22 mouse cellular contexts compared by ENCODE assay signal in genomic region chrX:13037085-13037484, GRCm38 (mm10). TPM values are rescaled to one million over a fixed set of nuclear protein-coding genes. Genes with fewer than 3 reads are reported as not detected.
DNase-seq lines count a peak whose midpoint lies in the region; ATAC-seq and TF ChIP-seq lines count a peak whose summit lies in the region.
"Had no signal": no experiment of that assay in that cellular context is flagged by ENCODE, and none has a peak within 500 bp of the region (broad histone marks: within the 10 kb centered on the region; RNA-seq: fewer than 3 reads in every experiment).

No protein-coding gene starts in this region.

- H3K4me1 ChIP-seq in intestine, postnatal 0 days (replicated peaks; ENCODE audit: control insufficient read depth, insufficient read depth, low read length), result no peaks in the 10 kb centered on the region
- H3K4me1 ChIP-seq: embryonic facial prominence, embryonic 15.5 days; forebrain, embryonic 15.5 days; heart, embryonic 15.5 days; hindbrain, embryonic 13.5 days had no signal

- WGBS in intestine, postnatal 0 days, result 82% methylated on average over 4 of the region's 4 CpGs

- no peaks in the 10 kb centered on the region for H3K27me3 ChIP-seq in intestine, postnatal 0 days (replicated peaks; ENCODE audit: control insufficient read depth, insufficient read depth, low read length)
- H3K27me3 ChIP-seq: CH12.LX; forebrain, embryonic 15.5 days had no signal

- no peak for ATAC-seq in intestine, postnatal 0 days
- ATAC-seq: forebrain, embryonic 15.5 days; hindbrain, postnatal 0 days had no signal

- peak; percentile 14 for DNase-seq in right cerebral cortex, adult 18-20 months
- no peak for DNase-seq in right cerebral cortex, postnatal 4 days
- DNase-seq in Muller cell, postnatal 12 days (ENCODE audit: inconsistent ontology term), result peak; percentile 74
- DNase-seq in fibroblast of lung, adult 2 months (ENCODE audit: low read depth), result peak; percentile 36
- no peak for DNase-seq in adrenal gland, postnatal 25 days
- DNase-seq: adrenal gland, postnatal 14 days; cerebellum, adult 11 months; cerebellum, adult 8-10 months; cerebellum, postnatal 14 days; embryo, embryonic 11 days; gastrocnemius, postnatal 14 days; heart, adult 2 months; heart, postnatal 14 days had no signal

- H3K4me2 ChIP-seq in intestine, postnatal 0 days (replicated peaks; ENCODE audit: low read depth), result no peak overlapping the region
- H3K4me2 ChIP-seq: embryonic facial prominence, embryonic 15.5 days; forebrain, embryonic 15.5 days; heart, embryonic 11.5 days; heart, embryonic 15.5 days; hindbrain, embryonic 13.5 days had no signal

- no peaks in the 10 kb centered on the region for H3K9me3 ChIP-seq in intestine, postnatal 0 days (ENCODE audit: control insufficient read depth)
- H3K9me3 ChIP-seq: embryonic facial prominence, embryonic 15.5 days; forebrain, embryonic 15.5 days; heart, embryonic 15.5 days; hindbrain, embryonic 13.5 days had no signal

- H3K9ac ChIP-seq in intestine, postnatal 0 days (ENCODE audit: low read depth, low read length), result no peak overlapping the region
- H3K9ac ChIP-seq: embryonic facial prominence, embryonic 15.5 days; forebrain, embryonic 15.5 days; heart, embryonic 15.5 days; hindbrain, embryonic 13.5 days had no signal

- H3K27ac ChIP-seq in intestine, postnatal 0 days (ENCODE audit: low read depth, low read length), result no peak overlapping the region
- H3K27ac ChIP-seq: embryonic facial prominence, embryonic 15.5 days; forebrain, embryonic 15.5 days; heart, adult 2 months; heart, embryonic 15.5 days; hindbrain, embryonic 13.5 days; hindbrain, postnatal 0 days had no signal

- no peak overlapping the region for H3K4me3 ChIP-seq in intestine, postnatal 0 days (ENCODE audit: low read depth, low read length)
- H3K4me3 ChIP-seq: embryonic facial prominence, embryonic 15.5 days; erythroblast, embryonic 14.5 days; forebrain, embryonic 15.5 days; heart, adult 2 months; heart, embryonic 15.5 days; hindbrain, embryonic 13.5 days had no signal

- H3K36me3 ChIP-seq in intestine, postnatal 0 days (ENCODE audit: control insufficient read depth, insufficient read depth), result no peaks in the 10 kb centered on the region
- H3K36me3 ChIP-seq: embryonic facial prominence, embryonic 15.5 days; forebrain, embryonic 15.5 days; heart, embryonic 15.5 days; hindbrain, embryonic 13.5 days had no signal

- no peak for TF ChIP-seq CTCF in intestine, postnatal 0 days (IDR thresholded peaks at IDR 0.05; ENCODE audit: low read depth)

RNA-seq across cellular contexts. Expression of gene Usp9x, which starts 34.2 kb away (rescaled TPM):
- total RNA-seq in adrenal gland, postnatal 25 days (2021), result 186 and 209 TPM in 2 replicates
- polyA plus RNA-seq in intestine, postnatal 0 days (2015; fragmentation: Nextera tagmentation; extraction: Ambion mirVana), result 16.4 and 17.3 TPM in 2 replicates

Comparison
In these comparisons a context has a peak if more than half of its experiments do, and no peak if none do; other contexts are left out.
1. DNase-seq: peak in right cerebral cortex, adult 18-20 months (single experiment), Muller cell, postnatal 12 days (single experiment) and fibroblast of lung, adult 2 months (single experiment); none in right cerebral cortex, postnatal 4 days (single experiment) and adrenal gland, postnatal 25 days (single experiment).